In the genomic region with DNA sequence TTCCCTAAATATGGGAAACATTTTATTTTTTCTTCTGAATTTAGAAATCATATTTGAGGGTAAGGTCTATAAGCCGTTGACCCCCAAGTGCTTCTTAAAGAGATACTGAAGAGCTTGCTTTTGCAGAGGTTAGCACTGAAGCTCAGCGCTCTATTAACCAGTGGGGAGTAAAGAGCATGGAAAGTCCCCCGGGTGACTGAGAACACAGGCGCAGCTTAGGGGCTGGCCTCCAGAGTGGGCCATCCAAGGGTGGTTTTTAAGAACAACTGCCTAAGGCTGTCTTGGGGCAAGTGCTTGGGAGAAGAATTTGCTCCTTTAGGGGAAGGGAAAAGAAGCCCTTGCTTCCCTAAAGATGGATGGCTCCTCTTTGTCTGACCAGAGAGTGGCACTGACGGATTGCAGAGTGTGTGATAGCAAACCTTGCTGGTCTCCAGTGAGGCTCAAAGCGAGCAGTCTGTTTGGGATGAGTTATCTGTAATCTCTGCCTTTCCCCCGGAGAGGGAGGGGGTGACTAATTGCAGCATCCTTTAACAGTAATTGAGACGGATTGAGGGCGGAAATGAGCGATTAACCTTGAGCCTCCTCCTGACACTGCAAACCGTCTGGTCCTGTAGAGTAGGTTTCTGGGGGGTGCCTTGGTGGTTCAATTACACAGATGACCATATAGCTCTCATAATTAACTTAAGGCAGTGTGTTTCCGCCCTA, we compare ENCODE assay signal across 11 mouse cellular contexts.
DNase-seq lines count a peak whose midpoint lies in the region; ATAC-seq lines count a peak whose summit lies in the region.
"Had no signal": no experiment of that assay in that cellular context is flagged by ENCODE, and none has a peak within 500 bp of the region (broad histone marks: within the 10 kb centered on the region; RNA-seq: fewer than 3 reads in every experiment).

No protein-coding gene starts in this region.

- 55% methylated on average over 12 of the region's 12 CpGs for WGBS in midbrain, embryonic 11.5 days
- 40% methylated on average over 12 of the region's 12 CpGs for whole genome bisulfite sequencing in midbrain, embryonic 14.5 days

- H3K9ac ChIP-seq in midbrain, embryonic 11.5 days (ENCODE audit: low read length) = no peak overlapping the region
- no peak overlapping the region for H3K9ac ChIP-seq in midbrain, embryonic 14.5 days (replicated peaks; ENCODE audit: low read length)

- no peaks in the 10 kb centered on the region for H3K36me3 ChIP-seq in midbrain, embryonic 11.5 days (ENCODE audit: control insufficient read depth, insufficient read depth, low read length)
- H3K36me3 ChIP-seq in midbrain, embryonic 14.5 days (ENCODE audit: control insufficient read depth, insufficient read depth, low read length) = no peaks in the 10 kb centered on the region

- no peaks in the 10 kb centered on the region for H3K9me3 ChIP-seq in midbrain, embryonic 11.5 days (ENCODE audit: control insufficient read depth, low read length)
- no peaks in the 10 kb centered on the region for H3K9me3 ChIP-seq in midbrain, embryonic 14.5 days (ENCODE audit: control insufficient read depth, low read length)

- peak; percentile 10 for DNase-seq in adrenal gland, adult 2 months
- no peak for DNase-seq in adrenal gland, postnatal 25 days
- peak; percentile 69 for DNase-seq in midbrain, embryonic 11.5 days (ENCODE audit: low spot score, missing footprints)
- no peak for DNase-seq in midbrain, embryonic 14.5 days
- DNase-seq in embryo, embryonic 9.5 days (ENCODE audit: extremely low spot score) = peak; percentile 58
- DNase-seq in retina, adult 2 months (ENCODE audit: low read depth, low spot score) = peak; percentile 9
- DNase-seq in adrenal gland, postnatal 4 days (ENCODE audit: low spot score in 2 of 2) = no peak
- DNase-seq in cerebellum, postnatal 4 days (ENCODE audit: low spot score in 2 of 2) = no peak
- DNase-seq: gastrocnemius, postnatal 14 days; heart, postnatal 36 days; thymus, postnatal 4 days had no signal

- no peaks in the 10 kb centered on the region for H3K27me3 ChIP-seq in midbrain, embryonic 11.5 days (ENCODE audit: control insufficient read depth, insufficient read depth, low read length)
- no peaks in the 10 kb centered on the region for H3K27me3 ChIP-seq in midbrain, embryonic 14.5 days (ENCODE audit: control insufficient read depth, insufficient read depth, low read length)

- 0 out of 2 replicates have a peak, but pooled peaks have one; percentile 24 for ATAC-seq in midbrain, embryonic 11.5 days (ENCODE audit: low FRiP score)
- no peak for ATAC-seq in midbrain, embryonic 14.5 days (ENCODE audit: low FRiP score, low TSS enrichment)

- no peak overlapping the region for H3K4me2 ChIP-seq in midbrain, embryonic 11.5 days
- no peak overlapping the region for H3K4me2 ChIP-seq in midbrain, embryonic 14.5 days (ENCODE audit: low read length)

- no peak overlapping the region for H3K27ac ChIP-seq in midbrain, embryonic 11.5 days (ENCODE audit: low read depth, low read length)
- H3K27ac ChIP-seq in midbrain, embryonic 14.5 days (replicated peaks; ENCODE audit: low read depth, low read length) = no peak overlapping the region

- no peak overlapping the region for H3K4me3 ChIP-seq in midbrain, embryonic 11.5 days (ENCODE audit: low read depth, low read length)
- H3K4me3 ChIP-seq in midbrain, embryonic 14.5 days (replicated peaks; ENCODE audit: low read depth, low read length) = no peak overlapping the region

- peaks cover 3% of the 10 kb centered on the region for H3K4me1 ChIP-seq in midbrain, embryonic 11.5 days (ENCODE audit: control insufficient read depth, insufficient read depth, low read length)
- H3K4me1 ChIP-seq in midbrain, embryonic 14.5 days (ENCODE audit: control insufficient read depth, insufficient read depth, low read length) = peaks cover 17% of the 10 kb centered on the region; the same call in 1 of the 2 replicates

Comparison
In these comparisons a context has a peak if more than half of its experiments do, and no peak if none do; other contexts are left out.
1. DNase-seq: peak in adrenal gland, adult 2 months (single experiment), midbrain, embryonic 11.5 days (single experiment), embryo, embryonic 9.5 days (single experiment) and retina, adult 2 months (single experiment); none in adrenal gland, postnatal 25 days (single experiment), midbrain, embryonic 14.5 days (single experiment), adrenal gland, postnatal 4 days (0 of 2) and cerebellum, postnatal 4 days (0 of 2).